Mouse (Mus musculus) thymus, adult 2 months (tissue): ENCODE data around the gene Wapl.

Experiments
- CTCF ChIP-seq: fragments of 200-500 bp; IDR thresholded peaks from 2 replicates; pipeline ENCODE4 v1.5.1; 2012; ENCODE audit warnings: mild to moderate bottlenecking, control low read depth, low read length, moderate library complexity, borderline replicate concordance; ENCODE audit not compliant: control insufficient read depth, poor library complexity, insufficient read depth; ENCODE audit errors: extremely low read depth
- POLR2A ChIP-seq: fragments of 200-500 bp; IDR thresholded peaks from 2 replicates; pipeline ENCODE4 v1.6.1; 2012; ENCODE audit warnings: mild to moderate bottlenecking, low read length, control low read depth, moderate library complexity; ENCODE audit not compliant: control insufficient read depth, poor library complexity, insufficient read depth; ENCODE audit errors: extremely low read depth

DNA sequence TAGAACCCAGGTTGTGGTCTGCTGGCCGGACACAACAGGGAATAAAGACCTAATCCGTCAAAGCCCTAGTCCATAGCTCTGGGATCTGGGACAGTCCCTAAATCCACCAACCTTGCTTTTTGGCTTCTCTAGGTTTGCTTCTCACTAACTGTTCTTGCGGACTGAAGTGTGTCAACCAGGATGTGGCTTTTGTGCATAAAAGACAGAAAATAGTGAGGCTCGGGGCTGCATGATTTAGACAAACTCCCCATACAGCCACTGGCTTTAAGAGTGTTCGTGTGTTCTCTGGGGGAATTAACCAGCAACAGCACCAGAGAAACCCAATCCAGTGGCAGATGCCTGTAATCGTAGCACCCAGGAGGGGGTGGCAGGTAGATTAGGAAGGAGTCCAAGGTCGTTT lies 98.4 kb downstream of the Wapl start:
- TF ChIP-seq CTCF (no peak), POLR2A (no peak)
